Mouse (Mus musculus) sigmoid colon, adult 10 weeks (tissue): ENCODE data around the gene Pigm. TPM values are rescaled to one million over a fixed set of nuclear protein-coding genes. Genes with fewer than 3 reads are reported as not detected.

ENCODE experiments used
- polyA plus RNA-seq: library from polyadenylated mRNA; stranded (reverse); fragments of 350-450 nt; fragmentation: Illumina TruSeq; extraction: RNeasy Lipid Tissue Mini Kit (QIAGEN cat#74804); gene quantifications from one replicate; pipeline ENCODE4 v1.2.3, GENCODE M21; 2014; ENCODE audit warnings: low read depth, low replicate concordance

Gene Pigm
- 33.9 TPM for polyA plus RNA-seq

GRCm38 (mm10) chr1:172376198-172376667 lies at the start of gene Pigm:
Gene Pigm, plus strand, starts transcription at chr1:172376546.

GRCm38 (mm10) chr1:172329131-172329530 lies 47.2 kb upstream of the Pigm start, which contains the start of gene Kcnj9:
Gene Kcnj9, minus strand, starts transcription at chr1:172329318.

GRCm38 (mm10) chr1:172340729-172341321 lies 35.5 kb upstream of the Pigm start, which contains the start of gene Kcnj10:
Gene Kcnj10, plus strand, starts transcription at chr1:172341210.

Other genes starting within 250 kb of the Pigm start
- 40.4 TPM for gene Pex19, start 249.8 kb upstream of the Pigm start, polyA plus RNA-seq
- gene Dcaf8, start 228.5 kb upstream of the Pigm start, polyA plus RNA-seq, result 74.0 TPM
- gene Pea15a, start 169.7 kb upstream of the Pigm start, polyA plus RNA-seq, result 36.7 TPM
- 0.63 TPM for gene Casq1, start 156.7 kb upstream of the Pigm start, polyA plus RNA-seq
- not detected for gene Atp1a4, start 118.1 kb upstream of the Pigm start, polyA plus RNA-seq
- gene Igsf8, start 114.9 kb upstream of the Pigm start, polyA plus RNA-seq, result 1.1 TPM
- 4.4 TPM for gene Atp1a2, start 78.5 kb upstream of the Pigm start, polyA plus RNA-seq
- not detected for gene Kcnj9, start 47.2 kb upstream of the Pigm start, polyA plus RNA-seq
- 2.6 TPM for gene Kcnj10, start 35.3 kb upstream of the Pigm start, polyA plus RNA-seq
- gene Slamf9, start 98.8 kb downstream of the Pigm start, polyA plus RNA-seq, result 1.1 TPM
- 5.1 TPM for gene Igsf9, start 105.2 kb downstream of the Pigm start, polyA plus RNA-seq
- 81.6 TPM for gene Tagln2, start 123.5 kb downstream of the Pigm start, polyA plus RNA-seq
- gene Cfap45, start 144.3 kb downstream of the Pigm start, polyA plus RNA-seq, result 3.1 TPM
- gene Vsig8, start 179.4 kb downstream of the Pigm start, polyA plus RNA-seq, result not detected
- 0.63 TPM for gene Slamf8, start 214.0 kb downstream of the Pigm start, polyA plus RNA-seq
- gene Fcrl6, start 226.0 kb downstream of the Pigm start, polyA plus RNA-seq, result not detected